Mouse (Mus musculus) neural tube, embryonic 14.5 days (tissue): ENCODE measurements at regions not wholly inside any gene's neighbourhood (a gene's known extent, or its start where the extent isn't known, plus 50 kb on each side); places are given as distances from the start of the nearest gene placed in this dataset.
A peak's percentile ranks its signal among the peaks of the same experiment; 100 is the strongest.

Source experiments
- ATAC-seq: fragments of 200-750 bp; cut with Nextera tagmentation; 2 replicates; pipeline ENCODE4 v1.8.0; 2017; ENCODE audit warnings: low read depth, mild to moderate bottlenecking, moderate TSS enrichment, moderate library complexity
- H3K27ac ChIP-seq: fragments of 300-500 bp; sonication (generic); 2 replicates; pipeline ENCODE4 v1.5.1; 2014; ENCODE audit warnings: low read depth, mild to moderate bottlenecking, control low read depth, low read length, moderate library complexity, mixed read lengths
- H3K27me3 ChIP-seq: fragments of 300-500 bp; sonication (generic); 2 replicates; pipeline ENCODE4 v1.6.1; 2014; ENCODE audit warnings: low read length; ENCODE audit not compliant: control insufficient read depth, insufficient read depth
- H3K36me3 ChIP-seq: fragments of 300-500 bp; sonication (generic); 2 replicates; pipeline ENCODE4 v1.6.1; 2014; ENCODE audit warnings: low read length, mixed read lengths; ENCODE audit not compliant: control insufficient read depth, insufficient read depth
- H3K4me1 ChIP-seq: fragments of 300-500 bp; sonication (generic); 2 replicates; pipeline ENCODE4 v1.6.1; 2014; ENCODE audit warnings: low read length; ENCODE audit not compliant: control insufficient read depth, insufficient read depth
- H3K4me2 ChIP-seq: fragments of 300-500 bp; sonication (generic); 2 replicates; pipeline ENCODE4 v1.6.1; 2014; ENCODE audit warnings: mild to moderate bottlenecking, low read depth, low read length, control low read depth
- H3K4me3 ChIP-seq: fragments of 300-500 bp; sonication (generic); 2 replicates; pipeline ENCODE4 v1.5.1; 2014; ENCODE audit warnings: low read depth, low read length, control low read depth, mixed read lengths
- H3K9ac ChIP-seq: fragments of 300-500 bp; sonication (generic); replicated peaks from 2 replicates; pipeline ENCODE4 v1.6.1; 2014; ENCODE audit warnings: low read depth, mild to moderate bottlenecking, control low read depth, low read length, mixed read lengths
- H3K9me3 ChIP-seq: fragments of 300-500 bp; sonication (generic); 2 replicates; pipeline ENCODE4 v1.6.1; 2016; ENCODE audit warnings: low read length; ENCODE audit not compliant: control insufficient read depth
- WGBS: fragments of 180-500 bp; shearing (Covaris S2); extraction: QIAGEN DNeasy Blood & Tissue Kit; methylation state at CpG from one replicate; pipeline ENCODE4 v1.1.7; 2014; 5-methylcytosine and 5-hydroxymethylcytosine counted together

GRCm38 (mm10) chr1:113550172-113550571, 1685.5 kb upstream of the Dsel start:
- no peaks in the 10 kb centered on the region for H3K4me1 ChIP-seq
- no peak overlapping the region for H3K4me2 ChIP-seq
- H3K27me3 ChIP-seq: no peaks in the 10 kb centered on the region
- ATAC-seq: no peak
- H3K27ac ChIP-seq: no peak overlapping the region
- 85% methylated on average over 1 of the region's 1 CpGs for WGBS
- H3K9me3 ChIP-seq: no peaks in the 10 kb centered on the region
- no peaks in the 10 kb centered on the region for H3K36me3 ChIP-seq
- no peak overlapping the region for H3K4me3 ChIP-seq
- no peak overlapping the region for H3K9ac ChIP-seq

- no peak overlapping the region for H3K27ac ChIP-seq
- no peak overlapping the region for H3K4me3 ChIP-seq
- H3K4me1 ChIP-seq: no peaks in the 10 kb centered on the region
- H3K4me2 ChIP-seq: no peak overlapping the region
- no peaks in the 10 kb centered on the region for H3K9me3 ChIP-seq
- H3K27me3 ChIP-seq: no peaks in the 10 kb centered on the region
- no peaks in the 10 kb centered on the region for H3K36me3 ChIP-seq
- peak; percentile 76 for ATAC-seq
- no peak overlapping the region for H3K9ac ChIP-seq
Observed at GRCm38 (mm10) chr1:113539981-113540380, 1675.3 kb upstream of the Dsel start.

DNA sequence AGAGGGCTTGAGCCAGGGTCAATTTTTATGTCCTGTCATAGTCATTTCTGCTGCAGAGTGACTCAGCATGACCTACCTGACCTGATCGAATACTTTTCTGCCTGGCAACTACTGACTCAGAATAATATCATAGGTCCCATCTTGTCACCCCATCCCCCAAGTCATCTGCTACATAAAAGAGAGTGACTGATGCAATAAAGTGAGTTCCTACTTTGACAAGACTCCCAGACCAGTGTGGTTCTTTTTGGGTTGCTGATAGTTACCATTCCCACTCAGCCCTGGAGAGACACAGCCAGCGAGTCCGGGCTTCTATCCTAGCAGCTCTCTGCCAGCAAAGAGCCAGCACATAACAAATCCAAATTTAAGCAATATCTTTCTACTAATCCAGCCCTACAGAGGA, 1665.8 kb upstream of the Dsel start:
- Histone ChIP-seq H3K27me3 (no peaks in the 10 kb centered on the region), H3K4me1 (no peaks in the 10 kb centered on the region), H3K27ac (no peak overlapping the region), H3K36me3 (no peaks in the 10 kb centered on the region), H3K9me3 (no peaks in the 10 kb centered on the region), H3K4me2 (no peak overlapping the region), H3K9ac (no peak overlapping the region), H3K4me3 (no peak overlapping the region)
- 100% methylated on average over 3 of the region's 3 CpGs for WGBS
- ATAC-seq: no peak

DNA sequence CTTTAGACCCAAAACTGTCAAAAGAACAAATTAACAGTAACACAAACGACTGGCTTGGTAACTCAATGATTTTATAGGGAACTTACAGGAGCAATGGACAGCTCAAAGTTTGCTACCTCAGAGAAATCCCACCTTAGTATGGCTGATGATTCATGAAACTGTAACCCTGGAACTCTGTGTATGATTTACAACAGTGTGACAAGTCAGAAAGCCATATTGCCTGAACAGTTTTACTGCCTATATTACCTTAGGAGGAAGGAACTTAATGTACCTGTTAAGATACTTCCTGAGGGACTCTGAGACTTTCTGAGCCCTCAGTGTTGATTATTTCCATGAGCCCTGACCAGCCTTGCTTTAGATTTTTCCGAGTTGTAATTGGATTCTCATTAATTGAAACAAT, 1631.3 kb upstream of the Dsel start:
- H3K36me3 ChIP-seq: no peaks in the 10 kb centered on the region
- H3K27me3 ChIP-seq: no peaks in the 10 kb centered on the region
- no peak overlapping the region for H3K9ac ChIP-seq
- no peaks in the 10 kb centered on the region for H3K4me1 ChIP-seq
- 55% methylated on average over 2 of the region's 2 CpGs for WGBS
- H3K9me3 ChIP-seq: no peaks in the 10 kb centered on the region
- no peak for ATAC-seq
- no peak overlapping the region for H3K4me2 ChIP-seq
- H3K4me3 ChIP-seq: no peak overlapping the region
- H3K27ac ChIP-seq: no peak overlapping the region

DNA sequence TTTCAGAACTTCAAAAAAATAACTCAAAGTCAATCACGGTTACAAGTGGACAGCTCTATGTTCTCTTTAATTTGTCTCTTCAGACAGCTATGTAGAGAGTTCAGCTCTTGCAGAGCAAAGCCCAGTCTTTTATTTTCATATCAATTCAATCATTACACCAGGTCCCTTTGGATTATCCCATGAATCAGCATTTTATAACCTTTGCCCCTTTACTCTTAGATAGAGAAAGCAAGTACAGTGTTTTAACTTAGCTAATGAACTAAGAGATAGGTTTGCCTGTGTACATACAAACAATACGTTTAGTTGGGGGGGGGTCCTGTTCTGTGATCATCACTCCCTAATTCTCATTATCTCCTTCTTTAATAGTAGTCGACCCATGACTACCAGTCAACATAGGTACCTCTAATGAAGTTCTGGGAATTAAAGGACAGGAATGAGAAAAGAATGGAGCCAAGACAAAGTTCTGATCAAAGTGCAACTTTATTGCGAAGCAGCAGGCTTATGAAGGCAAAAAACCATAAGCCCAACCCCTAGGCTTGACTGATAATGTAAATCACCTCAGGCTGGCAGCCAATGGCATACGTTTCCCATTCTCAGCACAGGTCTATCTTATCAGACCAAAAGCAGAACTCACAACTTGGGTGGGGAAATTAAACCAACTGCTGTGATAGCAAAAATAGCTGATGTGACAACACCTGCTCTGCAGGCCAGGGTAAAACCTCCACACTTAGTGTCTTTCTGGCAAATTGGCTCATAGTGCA, 1625.7 kb upstream of the Dsel start:
- no peaks in the 10 kb centered on the region for H3K9me3 ChIP-seq
- ATAC-seq: no peak
- H3K36me3 ChIP-seq: no peaks in the 10 kb centered on the region
- no peak overlapping the region for H3K27ac ChIP-seq
- WGBS: 92% methylated on average over 5 of the region's 5 CpGs
- H3K4me2 ChIP-seq: no peak overlapping the region
- no peak overlapping the region for H3K9ac ChIP-seq
- no peaks in the 10 kb centered on the region for H3K27me3 ChIP-seq
- H3K4me3 ChIP-seq: no peak overlapping the region
- H3K4me1 ChIP-seq: no peaks in the 10 kb centered on the region

DNA sequence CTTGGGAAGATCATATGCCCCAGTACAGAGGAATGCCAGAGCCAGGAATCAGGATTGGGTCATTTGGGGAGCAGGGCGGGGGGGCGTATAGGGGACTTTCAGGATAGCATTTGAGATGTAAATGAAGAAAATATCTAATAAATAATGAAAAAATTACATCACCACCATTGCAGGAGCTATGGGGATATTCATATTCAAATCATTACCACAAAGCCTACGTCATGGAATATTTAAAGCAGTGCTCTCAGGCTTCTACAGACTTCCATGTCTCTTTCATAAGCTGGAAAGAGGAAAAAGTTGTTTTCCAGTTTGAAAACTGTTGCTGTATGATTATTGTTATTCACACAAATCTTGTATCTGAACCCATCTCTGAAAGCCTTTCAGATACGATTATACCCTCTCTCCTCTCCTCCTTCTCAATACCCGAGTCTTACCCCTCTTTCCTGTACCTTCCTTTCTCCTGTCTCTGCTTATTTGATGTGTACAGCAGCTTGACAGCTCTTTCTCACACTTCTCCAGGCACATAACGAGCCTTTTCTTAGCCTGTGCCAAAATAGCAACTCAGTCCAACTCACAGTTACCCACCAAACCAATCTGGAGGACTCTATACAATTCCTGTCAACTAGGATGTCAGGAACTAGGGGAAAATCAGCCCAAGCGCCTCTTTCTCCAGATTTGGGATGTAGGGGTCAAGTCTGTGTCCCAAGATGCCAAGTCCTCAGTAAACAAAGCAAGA, 1592.0 kb upstream of the Dsel start:
- no peak for ATAC-seq
- 84% methylated on average over 7 of the region's 7 CpGs for WGBS
- H3K4me1 ChIP-seq: no peaks in the 10 kb centered on the region
- no peak overlapping the region for H3K27ac ChIP-seq
- H3K9me3 ChIP-seq: no peaks in the 10 kb centered on the region
- H3K4me3 ChIP-seq: no peak overlapping the region
- H3K9ac ChIP-seq: no peak overlapping the region
- no peaks in the 10 kb centered on the region for H3K27me3 ChIP-seq
- H3K36me3 ChIP-seq: no peaks in the 10 kb centered on the region
- H3K4me2 ChIP-seq: no peak overlapping the region

DNA sequence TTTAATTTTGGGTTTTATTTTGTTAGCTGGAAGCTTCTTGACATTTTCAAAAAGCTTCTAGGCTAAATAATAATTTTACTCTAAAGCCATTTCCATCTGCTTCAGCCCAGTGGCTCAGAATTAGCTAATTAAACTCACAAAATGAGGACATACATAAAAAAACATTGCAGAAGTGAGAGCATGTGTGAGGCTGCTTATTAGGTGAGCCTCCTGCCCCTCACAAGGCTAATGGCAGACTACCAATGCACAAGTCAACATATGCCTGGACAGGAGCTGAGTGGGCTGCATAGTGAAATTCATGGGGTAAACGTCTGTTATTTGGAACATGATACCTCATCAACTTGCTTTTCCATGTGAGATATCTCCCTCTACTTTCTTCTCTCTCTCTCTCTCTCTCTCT, 1569.0 kb upstream of the Dsel start:
- Histone ChIP-seq H3K27ac (no peak overlapping the region), H3K9me3 (no peaks in the 10 kb centered on the region), H3K4me1 (no peaks in the 10 kb centered on the region), H3K36me3 (no peaks in the 10 kb centered on the region), H3K4me3 (no peak overlapping the region), H3K9ac (no peak overlapping the region), H3K4me2 (no peak overlapping the region), H3K27me3 (no peaks in the 10 kb centered on the region)
- no peak for ATAC-seq
- WGBS: 67% methylated on average over 1 of the region's 1 CpGs

DNA sequence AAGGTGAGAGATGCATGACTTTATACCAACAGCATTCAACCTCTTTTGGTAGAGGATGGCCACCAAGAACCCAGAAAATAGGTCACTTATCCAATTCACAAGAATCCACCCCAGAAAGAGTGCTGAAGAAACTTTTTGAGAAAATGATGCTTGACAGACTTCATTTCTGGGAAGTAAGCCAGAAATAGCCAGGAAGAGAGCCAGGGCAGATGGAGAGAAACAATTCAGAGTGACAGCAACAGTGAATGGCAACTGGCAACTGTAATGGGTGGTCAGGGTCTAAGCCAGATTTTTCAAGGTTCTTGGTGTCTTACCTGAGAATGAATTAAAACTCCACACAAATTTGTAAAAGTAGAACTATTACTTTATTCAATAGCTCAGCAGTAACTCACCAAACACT, 1566.5 kb upstream of the Dsel start:
- Histone ChIP-seq H3K27ac (no peak overlapping the region), H3K4me1 (no peaks in the 10 kb centered on the region), H3K9ac (no peak overlapping the region), H3K27me3 (no peaks in the 10 kb centered on the region), H3K4me2 (no peak overlapping the region), H3K4me3 (no peak overlapping the region), H3K9me3 (no peaks in the 10 kb centered on the region), H3K36me3 (no peaks in the 10 kb centered on the region)
- ATAC-seq: no peak

DNA sequence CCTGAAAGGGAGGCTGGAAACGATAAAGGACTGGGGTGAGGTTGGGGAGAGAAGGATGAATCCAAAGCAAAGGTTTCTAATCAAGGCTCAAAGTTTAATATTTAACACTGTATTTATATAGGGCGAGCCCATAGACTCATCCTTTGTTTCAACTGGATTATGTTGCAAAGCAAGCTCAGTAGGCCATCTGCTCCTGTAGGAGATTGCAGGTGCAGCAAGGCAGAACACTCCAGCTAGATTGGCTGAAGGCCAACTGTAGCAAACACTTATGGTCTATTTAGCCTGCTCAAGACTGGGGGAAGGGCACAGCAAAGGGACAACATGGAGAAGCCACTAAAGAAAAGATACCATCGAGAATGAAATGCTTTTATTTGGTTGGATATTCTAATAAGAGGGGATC, 1548.1 kb upstream of the Dsel start:
- ATAC-seq: no peak
- no peak overlapping the region for H3K4me2 ChIP-seq
- no peaks in the 10 kb centered on the region for H3K9me3 ChIP-seq
- no peaks in the 10 kb centered on the region for H3K4me1 ChIP-seq
- H3K36me3 ChIP-seq: no peaks in the 10 kb centered on the region
- H3K9ac ChIP-seq: no peak overlapping the region
- no peak overlapping the region for H3K27ac ChIP-seq
- H3K4me3 ChIP-seq: no peak overlapping the region
- H3K27me3 ChIP-seq: no peaks in the 10 kb centered on the region
- WGBS: 78% methylated on average over 3 of the region's 3 CpGs
